Mouse (Mus musculus) frontal cortex, adult (tissue): ENCODE results near the gene Tmc3.

Experiments
- ATAC-seq: cut with Nextera tagmentation; 2 replicates; pipeline ENCODE4 v1.9.2; 2017; ENCODE audit warnings: mild to moderate bottlenecking, moderate library complexity, mixed read lengths; ENCODE audit not compliant: low TSS enrichment

Gene Tmc3

GRCm38 (mm10) chr7:83637781-83638583 is 53.3 kb downstream of the Tmc3 start:
- ATAC-seq = no peak

- ATAC-seq = no peak
These were observed 54.4 kb downstream of the Tmc3 start for GRCm38 (mm10) chr7:83639084-83639483.

- no peak for ATAC-seq
These were observed 55.9 kb downstream of the Tmc3 start for GRCm38 (mm10) chr7:83640581-83640980.

GRCm38 (mm10) chr7:83641163-83641562 is 56.4 kb downstream of the Tmc3 start:
- ATAC-seq = no peak

- no peak for ATAC-seq
These were observed 58.9 kb downstream of the Tmc3 start for GRCm38 (mm10) chr7:83643581-83643980.

- ATAC-seq = no peak
These were observed 60.0 kb downstream of the Tmc3 start for GRCm38 (mm10) chr7:83644761-83645160.

DNA sequence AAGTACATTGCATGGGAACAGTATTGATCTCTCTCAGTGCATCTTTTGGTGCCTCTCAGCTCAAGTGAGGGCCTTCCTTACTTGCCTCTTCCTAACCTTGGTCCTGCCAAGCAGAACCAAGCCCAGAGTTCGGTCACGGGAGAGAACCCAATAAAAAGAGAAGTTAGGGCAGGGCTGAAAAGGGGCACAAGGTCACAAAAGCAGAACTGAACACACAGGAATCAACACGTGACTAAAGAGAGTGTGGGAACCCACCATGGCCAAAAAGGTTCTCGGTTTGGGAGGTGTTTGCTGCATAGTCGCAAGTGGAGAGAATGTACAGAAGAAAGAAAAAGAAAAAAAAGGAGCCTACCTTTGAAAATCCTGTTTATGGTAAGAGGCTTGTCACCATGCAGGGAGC is 60.7 kb downstream of the Tmc3 start:
- ATAC-seq = no peak

DNA sequence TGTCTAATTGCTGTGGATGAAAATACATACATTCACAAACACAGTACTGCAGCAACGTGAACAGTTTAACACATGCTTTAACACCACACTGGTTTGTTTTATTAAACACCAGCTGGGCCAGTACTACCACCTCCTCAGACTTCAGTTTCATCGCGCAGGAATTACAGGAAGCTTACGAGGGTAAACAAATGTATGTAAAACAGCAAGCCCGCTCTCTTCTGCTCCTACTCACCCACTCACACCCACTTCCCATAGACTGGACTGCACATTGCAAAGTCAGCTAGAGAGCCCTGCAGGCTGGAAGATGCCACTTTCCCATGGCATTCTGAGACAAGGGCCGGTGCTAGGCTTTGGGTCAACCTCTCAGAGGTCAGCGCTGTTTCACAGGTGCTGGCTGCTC is 64.1 kb downstream of the Tmc3 start:
- peak; percentile 79 for ATAC-seq

GRCm38 (mm10) chr7:83650638-83651037 is 65.9 kb downstream of the Tmc3 start:
- ATAC-seq = no peak

DNA sequence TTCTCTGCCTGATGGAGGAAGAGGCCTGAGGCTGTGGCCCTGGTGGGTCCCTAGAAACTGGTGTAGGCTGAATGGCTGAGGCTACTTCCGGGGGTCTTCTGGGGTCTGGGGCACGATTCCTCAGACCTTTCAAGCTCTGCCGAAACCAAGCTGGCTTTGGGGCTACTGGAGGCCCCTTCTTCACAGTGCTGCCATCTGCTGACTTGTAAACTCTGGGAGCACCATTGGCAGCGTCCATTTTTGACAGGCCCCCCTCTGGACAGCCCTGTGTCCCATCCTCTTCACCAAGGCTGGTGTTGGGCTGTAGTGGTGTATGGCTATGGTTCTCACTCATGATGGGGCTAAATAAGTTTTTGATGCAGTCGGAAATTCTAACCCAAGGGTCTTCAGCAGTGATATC is 67.8 kb downstream of the Tmc3 start:
- ATAC-seq = no peak

GRCm38 (mm10) chr7:83653605-83654051 is 68.9 kb downstream of the Tmc3 start:
- ATAC-seq = no peak

- no peak for ATAC-seq
These were observed 69.5 kb downstream of the Tmc3 start for GRCm38 (mm10) chr7:83654196-83654595.

DNA sequence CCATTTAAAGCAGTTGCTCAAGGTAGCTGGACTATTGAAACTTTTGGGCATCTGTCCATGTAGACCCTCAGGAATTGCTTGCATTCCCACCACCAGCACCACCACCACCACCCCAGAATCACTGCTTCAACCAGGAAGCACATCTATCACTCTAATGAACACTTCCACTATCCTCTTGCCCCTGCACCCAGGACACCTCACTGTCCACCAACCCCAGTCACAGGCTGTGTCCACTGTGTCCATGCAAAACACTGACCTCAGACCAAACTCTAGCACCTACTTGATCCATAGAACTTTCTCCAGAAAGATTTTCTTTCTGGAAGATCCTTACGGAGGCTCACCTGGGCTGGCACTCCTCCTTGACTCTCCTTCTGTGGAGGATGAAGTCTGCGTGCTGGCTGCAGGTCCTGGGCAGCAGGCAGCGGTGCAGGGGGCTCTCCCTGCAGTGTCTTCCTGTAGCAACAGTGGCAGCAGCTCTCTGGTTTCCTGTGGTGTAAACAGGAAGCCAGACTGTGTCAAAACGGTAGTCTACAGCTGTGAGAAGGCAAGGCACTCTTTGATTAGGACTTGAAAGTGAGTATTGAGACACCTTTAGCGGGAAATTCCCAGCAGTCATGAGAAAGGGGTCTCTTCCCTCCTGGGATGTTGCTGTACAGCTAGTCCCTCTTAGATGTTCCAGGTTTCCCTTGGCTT is 70.4 kb downstream of the Tmc3 start:
- ATAC-seq = no peak

GRCm38 (mm10) chr7:83658716-83659115 is 74.0 kb downstream of the Tmc3 start:
- no peak for ATAC-seq

DNA sequence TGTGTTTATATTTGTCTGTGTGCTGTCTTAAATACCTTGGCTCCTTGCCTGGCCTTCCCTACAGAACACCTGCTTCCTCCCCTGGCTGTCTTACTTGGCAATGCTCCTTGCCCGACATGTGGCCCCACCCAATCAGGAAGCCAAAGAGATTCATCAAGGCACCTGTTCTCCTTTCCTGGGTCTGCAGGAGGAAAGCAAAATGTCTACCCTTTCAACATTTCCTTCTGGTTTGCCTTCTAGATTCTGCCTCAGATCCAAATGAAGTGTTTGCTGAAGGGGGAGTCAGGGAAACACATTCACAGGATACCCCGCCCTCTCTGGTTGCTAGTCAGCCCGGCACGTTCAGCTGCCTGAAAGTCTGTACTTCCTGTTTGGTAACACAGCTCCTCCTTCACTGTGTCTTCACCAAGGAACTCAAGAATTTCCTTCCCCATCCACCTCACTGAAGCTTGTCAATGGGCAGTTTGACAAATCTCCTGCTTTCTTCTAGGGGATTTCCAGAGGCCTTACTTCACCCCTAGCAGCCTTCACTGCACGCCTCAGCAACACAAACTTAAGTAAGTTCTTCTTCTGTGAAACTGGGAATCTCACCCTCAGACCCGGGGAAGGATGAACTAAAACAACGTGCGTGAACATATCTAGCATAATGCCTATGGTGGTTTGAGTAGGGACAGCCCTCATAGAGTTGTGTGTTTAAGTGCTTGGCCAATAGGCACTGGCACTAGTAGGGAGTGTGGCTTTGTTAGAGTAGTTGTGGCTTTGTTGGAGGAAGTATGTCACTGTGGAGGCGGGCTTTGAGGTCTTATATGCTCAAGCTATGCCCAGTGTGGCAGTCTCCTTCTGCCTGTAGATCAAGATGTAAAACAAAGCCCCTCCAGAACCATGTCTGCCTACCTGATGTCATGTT is 74.7 kb downstream of the Tmc3 start:
- ATAC-seq = no peak

DNA sequence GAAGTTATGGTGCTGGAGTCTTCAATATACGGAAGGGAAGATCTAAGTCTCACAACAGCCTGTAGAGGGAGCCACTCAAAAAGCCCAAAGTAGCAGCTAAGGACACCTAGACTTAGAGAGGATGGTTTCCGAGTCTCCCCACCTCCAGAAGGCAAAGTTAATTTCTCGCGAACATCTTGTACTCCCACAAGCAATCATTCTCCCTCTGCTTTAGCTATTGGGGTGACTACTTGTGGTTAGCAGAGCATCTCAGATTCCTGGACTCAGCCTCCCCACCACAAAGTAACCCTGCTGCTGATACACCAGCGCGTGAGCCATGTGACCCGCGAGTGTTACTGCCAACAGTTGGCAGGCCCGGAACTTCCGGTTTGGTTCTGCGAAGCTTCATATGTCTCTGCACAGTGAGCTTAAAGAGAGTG is 75.6 kb downstream of the Tmc3 start:
- 0 out of 2 replicates have a peak, but pooled peaks have one; percentile 48 for ATAC-seq

DNA sequence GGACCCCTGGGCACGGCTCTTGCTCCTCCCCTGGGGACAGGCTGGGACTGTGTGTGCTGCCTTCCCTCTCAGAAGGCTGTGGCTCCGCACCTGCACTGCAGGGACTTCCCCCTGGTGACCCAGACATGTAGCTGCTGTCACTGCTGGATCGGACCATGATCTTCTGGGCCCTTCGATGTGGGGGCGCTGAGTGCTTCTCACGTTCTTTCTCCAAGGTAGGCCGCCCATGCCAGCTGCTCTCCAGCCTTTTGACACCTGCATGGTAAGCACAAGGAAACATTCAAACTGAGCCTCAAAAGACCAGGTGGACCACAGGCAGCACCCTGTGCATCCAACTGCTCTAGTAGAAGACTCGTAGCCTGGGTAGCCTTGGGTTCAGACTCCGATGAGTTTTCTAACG is 76.3 kb downstream of the Tmc3 start:
- ATAC-seq = no peak

GRCm38 (mm10) chr7:83661763-83662162 is 77.0 kb downstream of the Tmc3 start:
- no peak for ATAC-seq

DNA sequence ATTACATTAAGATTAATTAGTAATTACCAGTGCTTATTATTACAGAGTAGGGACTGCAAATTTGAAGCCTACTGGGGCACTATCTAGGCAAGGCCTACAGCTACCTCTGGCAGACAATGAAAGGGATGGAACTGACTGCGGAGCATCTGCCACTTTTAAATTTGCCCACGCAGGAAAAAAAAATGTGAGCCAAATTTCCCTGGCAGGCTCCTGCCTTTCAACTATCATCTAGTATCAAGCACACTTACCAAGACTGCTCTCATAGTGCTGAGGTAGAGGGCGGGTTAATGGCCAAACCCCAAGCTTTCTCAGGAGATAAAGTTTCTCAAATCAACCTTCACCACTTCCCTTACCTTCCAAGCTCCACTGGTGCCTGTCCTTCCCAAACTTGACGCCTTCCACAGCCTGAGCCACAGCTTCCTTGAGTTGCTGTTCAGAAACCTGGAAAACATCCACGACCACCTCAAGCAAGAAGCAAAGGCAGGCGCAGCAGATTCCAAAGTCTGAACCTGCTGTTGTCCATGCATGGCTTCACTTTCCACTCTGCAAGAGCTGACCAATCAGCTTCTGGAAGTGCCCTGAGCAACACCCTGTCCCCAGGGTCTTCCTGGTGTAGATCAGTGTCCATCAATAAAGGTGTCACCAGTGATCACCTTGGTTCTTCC is 78.1 kb downstream of the Tmc3 start:
- peak; percentile 85 for ATAC-seq

DNA sequence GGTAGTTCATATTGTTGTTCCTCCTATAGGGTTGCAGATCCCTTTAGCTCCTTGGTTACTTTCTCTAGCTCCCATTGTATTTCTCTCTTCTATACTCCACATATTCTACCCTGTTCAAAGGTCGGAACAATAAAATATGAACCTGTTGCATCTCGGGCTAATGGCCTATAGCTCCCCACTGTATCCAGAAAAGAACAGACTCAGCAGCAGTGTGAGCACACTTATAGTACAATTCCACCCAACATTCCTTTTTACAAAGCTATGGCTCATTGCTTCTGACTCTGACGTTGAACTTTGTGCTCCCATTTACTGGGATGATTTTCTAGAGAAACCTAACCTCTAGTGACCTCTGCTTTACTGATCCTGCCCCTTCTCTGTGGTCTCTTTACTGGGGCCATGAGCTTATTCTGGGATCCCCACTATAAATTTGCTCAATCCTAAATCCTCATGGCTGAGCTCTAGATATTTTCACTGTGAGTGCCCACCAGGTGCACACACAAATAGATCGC is 81.4 kb downstream of the Tmc3 start:
- no peak for ATAC-seq

GRCm38 (mm10) chr7:83667936-83668645 is 83.4 kb downstream of the Tmc3 start:
- ATAC-seq = no peak
